Mouse (Mus musculus): Measurements from ENCODE around the gene Dnajc17. TPM values are rescaled to one million over a fixed set of nuclear protein-coding genes. Genes with fewer than 3 reads are reported as not detected.

Dnajc17 gene
- polyA plus RNA-seq, 1 experiment from 2014 or later: 24.7 TPM

DNA sequence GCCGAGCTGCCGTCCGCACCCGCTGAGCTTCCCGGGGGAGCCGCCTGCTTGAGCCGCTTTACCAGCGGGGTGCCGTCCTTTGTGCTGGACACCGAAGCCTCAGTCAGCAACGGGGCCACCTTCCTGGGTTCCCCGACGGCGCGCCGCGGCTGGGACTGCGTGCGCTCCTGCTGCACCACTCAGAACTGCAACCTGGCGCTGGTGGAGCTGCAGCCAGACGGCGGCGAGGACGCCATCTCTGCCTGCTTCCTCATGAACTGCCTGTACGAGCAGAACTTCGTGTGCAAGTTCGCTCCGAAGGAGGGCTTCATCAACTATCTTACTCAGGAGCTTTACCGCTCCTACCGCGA is 29.3 kb upstream of the Dnajc17 start:
- H3K27me3 ChIP-seq: peaks cover 71% of the 10 kb centered on the region
- H3K4me3 ChIP-seq: peak overlapping the region; percentile 41
- no peak overlapping the region for H3K27ac ChIP-seq (replicated peaks)
- H3K9me3 ChIP-seq: no peaks in the 10 kb centered on the region
- no peak for ATAC-seq (ENCODE audit: low FRiP score, low read depth)
- peaks cover 13% of the 10 kb centered on the region for H3K4me1 ChIP-seq
- under 1% methylated on average over 31 of the region's 31 CpGs for WGBS
- no peaks in the 10 kb centered on the region for H3K36me3 ChIP-seq
- H3K9ac ChIP-seq (replicated peaks): no peak overlapping the region
- peak overlapping the region; percentile 62 for H3K4me2 ChIP-seq (replicated peaks)

- under 1% methylated on average over 70 of the region's 73 CpGs for WGBS
- peak within 1 kb of the TSS; percentile 62 for H3K4me2 ChIP-seq (replicated peaks)
- H3K27me3 ChIP-seq: peaks cover 71% of the 10 kb centered on the region
- no peak within 1 kb of the TSS for H3K9ac ChIP-seq (replicated peaks)
- ATAC-seq (ENCODE audit: low FRiP score, low read depth): no peak
- no peaks in the 10 kb centered on the region for H3K36me3 ChIP-seq
- peaks cover 13% of the 10 kb centered on the region for H3K4me1 ChIP-seq
- no peak within 1 kb of the TSS for H3K27ac ChIP-seq (replicated peaks)
- no peaks in the 10 kb centered on the region for H3K9me3 ChIP-seq
- peak within 1 kb of the TSS; percentile 41 for H3K4me3 ChIP-seq
Observed at GRCm38 (mm10) chr2:119237210-119237870, 28.7 kb upstream of the Dnajc17 start, which contains the start of gene Spint1. TSS of gene Spint1 (plus strand) at chr2:119237362.

DNA sequence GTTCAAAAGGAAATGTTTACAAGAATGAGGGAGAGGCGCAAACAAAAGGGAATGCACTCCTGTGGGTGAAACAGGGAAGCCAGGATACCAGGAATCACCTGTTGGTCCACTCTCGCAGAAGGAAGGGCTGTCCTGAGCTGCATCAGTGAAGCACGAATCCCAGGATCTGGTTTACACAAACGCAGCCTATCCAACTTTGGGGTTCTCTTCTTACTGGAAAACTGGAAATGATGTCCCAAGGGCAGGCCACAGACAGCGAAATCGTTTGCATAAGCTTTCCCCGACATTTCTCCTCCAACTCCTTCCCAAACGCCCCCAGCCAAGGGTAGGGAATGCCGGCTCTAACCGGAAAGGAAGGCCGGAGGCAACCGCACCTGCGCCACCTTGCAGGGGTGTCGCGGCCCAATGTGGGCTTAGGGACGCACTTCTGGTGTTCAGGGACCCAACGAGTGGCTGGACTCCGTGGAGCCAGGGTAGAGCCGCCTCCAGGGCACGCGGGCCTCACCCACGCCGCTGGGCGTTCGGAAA is 28.2 kb upstream of the Dnajc17 start:
- 6% methylated on average over 25 of the region's 25 CpGs for WGBS
- no peak overlapping the region for H3K27ac ChIP-seq (replicated peaks)
- peak overlapping the region; percentile 62 for H3K4me2 ChIP-seq (replicated peaks)
- H3K9me3 ChIP-seq: no peaks in the 10 kb centered on the region
- ATAC-seq (ENCODE audit: low FRiP score, low read depth): no peak
- H3K4me1 ChIP-seq: peaks cover 13% of the 10 kb centered on the region
- peaks cover 71% of the 10 kb centered on the region for H3K27me3 ChIP-seq
- no peaks in the 10 kb centered on the region for H3K36me3 ChIP-seq
- peak overlapping the region; percentile 41 for H3K4me3 ChIP-seq
- H3K9ac ChIP-seq (replicated peaks): no peak overlapping the region

GRCm38 (mm10) chr2:119229775-119230704 is 21.4 kb upstream of the Dnajc17 start, which contains the start of gene Ppp1r14d:
TSS of gene Ppp1r14d (minus strand) at chr2:119229906.
- Histone ChIP-seq H3K4me3 (no peak within 1 kb of the TSS), H3K9me3 (no peaks in the 10 kb centered on the region), H3K9ac (replicated peaks) (no peak within 1 kb of the TSS), H3K27me3 (peaks cover 13% of the 10 kb centered on the region; the same call in 1 of the 2 replicates), H3K4me1 (no peaks in the 10 kb centered on the region), H3K27ac (replicated peaks) (no peak within 1 kb of the TSS), H3K36me3 (no peaks in the 10 kb centered on the region), H3K4me2 (replicated peaks) (no peak within 1 kb of the TSS)
- WGBS: 75% methylated on average over 6 of the region's 6 CpGs
- no peak for ATAC-seq (ENCODE audit: low FRiP score, low read depth)

DNA sequence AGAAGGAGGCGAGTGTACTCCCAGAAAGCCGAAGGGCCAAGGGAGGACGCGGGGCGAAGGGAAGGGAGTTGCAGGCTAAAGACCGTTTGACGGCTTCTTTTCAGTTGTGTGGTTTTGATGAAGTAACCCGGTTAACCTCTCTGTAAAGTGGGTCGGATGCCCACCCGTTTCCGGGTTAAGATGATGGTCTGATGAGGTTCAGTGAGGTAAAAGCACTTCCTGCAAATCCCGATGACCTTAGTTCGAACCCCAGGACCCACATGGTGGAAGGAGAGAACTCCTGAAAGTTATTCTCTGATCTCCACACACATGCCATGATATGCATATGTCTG is 547 bp upstream of the Dnajc17 start:
- Histone ChIP-seq H3K9ac (replicated peaks) (peak overlapping the region; percentile 79), H3K4me3 (peak overlapping the region; percentile 69), H3K4me1 (peaks cover 16% of the 10 kb centered on the region), H3K36me3 (peaks cover 30% of the 10 kb centered on the region), H3K9me3 (no peaks in the 10 kb centered on the region), H3K27ac (replicated peaks) (0 out of 2 replicates have a peak overlapping the region, but pooled peaks have one; percentile 39), H3K4me2 (replicated peaks) (peak overlapping the region; percentile 62), H3K27me3 (no peaks in the 10 kb centered on the region)
- 2% methylated on average over 13 of the region's 13 CpGs for WGBS
- ATAC-seq (ENCODE audit: low FRiP score, low read depth): no peak

DNA sequence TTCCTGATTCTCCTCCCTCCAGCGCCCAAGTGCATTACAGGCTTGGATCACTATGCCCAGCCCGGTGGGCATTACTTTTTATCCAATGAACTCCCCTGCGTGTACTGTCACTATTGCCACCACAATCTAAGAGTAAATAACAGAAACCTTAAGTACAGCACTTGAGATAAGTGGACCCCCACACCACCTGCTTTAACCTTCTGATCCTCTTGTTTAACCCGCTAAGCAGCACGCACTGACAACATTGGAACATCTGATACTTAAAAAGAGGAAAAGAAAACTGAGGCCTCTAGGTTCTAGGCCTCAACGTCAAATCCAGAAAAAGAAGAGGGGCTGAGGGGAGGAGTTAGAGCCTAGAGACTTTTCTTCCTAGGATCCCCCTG is 643 bp downstream of the Dnajc17 start:
- peak overlapping the region; percentile 86 for H3K27ac ChIP-seq (replicated peaks)
- WGBS: 32% methylated on average over 6 of the region's 6 CpGs

GRCm38 (mm10) chr2:119203871-119204460 is 4.6 kb downstream of the Dnajc17 start:
- ATAC-seq (ENCODE audit: low FRiP score, low read depth): no peak
- Histone ChIP-seq H3K4me2 (replicated peaks) (no peak overlapping the region), H3K4me1 (peaks cover 21% of the 10 kb centered on the region), H3K36me3 (no peaks in the 10 kb centered on the region), H3K27me3 (no peaks in the 10 kb centered on the region), H3K4me3 (no peak overlapping the region), H3K27ac (replicated peaks) (no peak overlapping the region), H3K9ac (replicated peaks) (no peak overlapping the region), H3K9me3 (no peaks in the 10 kb centered on the region)
- 76% methylated on average over 4 of the region's 4 CpGs for WGBS

More for the DNA sequence above, 643 bp downstream of the Dnajc17 start:
- Histone ChIP-seq H3K4me2 (replicated peaks) (peak overlapping the region; percentile 71), H3K9me3 (no peaks in the 10 kb centered on the region), H3K4me3 (peak overlapping the region; percentile 69), H3K9ac (replicated peaks) (peak overlapping the region; percentile 69), H3K36me3 (peaks cover 23% of the 10 kb centered on the region), H3K27me3 (no peaks in the 10 kb centered on the region), H3K4me1 (peaks cover 22% of the 10 kb centered on the region)
- 0 out of 2 replicates have a peak, but pooled peaks have one; percentile 0 for ATAC-seq (ENCODE audit: low FRiP score, low read depth)

GRCm38 (mm10) chr2:119202914-119203453 is 5.6 kb downstream of the Dnajc17 start:
- ATAC-seq (ENCODE audit: low FRiP score, low read depth): no peak
- Histone ChIP-seq H3K36me3 (no peaks in the 10 kb centered on the region), H3K9me3 (no peaks in the 10 kb centered on the region), H3K9ac (replicated peaks) (no peak overlapping the region), H3K4me2 (replicated peaks) (no peak overlapping the region), H3K27me3 (no peaks in the 10 kb centered on the region), H3K4me3 (no peak overlapping the region), H3K27ac (replicated peaks) (no peak overlapping the region), H3K4me1 (peaks cover 21% of the 10 kb centered on the region)
- 75% methylated on average over 5 of the region's 5 CpGs for WGBS

DNA sequence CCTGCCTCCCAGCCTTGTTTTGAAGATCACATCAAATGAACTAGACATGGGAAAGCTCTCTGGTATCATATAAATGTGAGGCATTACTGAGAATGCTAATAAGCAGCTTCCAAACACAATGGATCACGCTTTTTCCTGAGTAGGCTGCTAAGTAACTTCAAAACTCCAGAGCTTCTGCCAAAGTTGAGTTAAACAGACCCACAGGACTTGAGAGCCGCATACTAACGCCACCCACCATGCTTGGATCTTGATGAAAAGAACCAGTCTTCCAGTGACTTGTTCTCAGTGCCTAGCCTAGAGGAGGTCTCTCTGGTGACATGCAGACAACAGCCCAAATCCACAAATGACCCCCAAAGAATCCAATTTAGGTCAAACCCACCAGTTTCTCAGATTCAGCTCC is 9.7 kb downstream of the Dnajc17 start:
- Histone ChIP-seq H3K27me3 (no peaks in the 10 kb centered on the region), H3K27ac (replicated peaks) (no peak overlapping the region), H3K4me3 (no peak overlapping the region), H3K4me2 (replicated peaks) (no peak overlapping the region), H3K4me1 (peaks cover 15% of the 10 kb centered on the region), H3K9me3 (no peaks in the 10 kb centered on the region), H3K9ac (replicated peaks) (no peak overlapping the region), H3K36me3 (no peaks in the 10 kb centered on the region)
- WGBS: 40% methylated on average over 3 of the region's 3 CpGs
- no peak for ATAC-seq (ENCODE audit: low FRiP score, low read depth)

DNA sequence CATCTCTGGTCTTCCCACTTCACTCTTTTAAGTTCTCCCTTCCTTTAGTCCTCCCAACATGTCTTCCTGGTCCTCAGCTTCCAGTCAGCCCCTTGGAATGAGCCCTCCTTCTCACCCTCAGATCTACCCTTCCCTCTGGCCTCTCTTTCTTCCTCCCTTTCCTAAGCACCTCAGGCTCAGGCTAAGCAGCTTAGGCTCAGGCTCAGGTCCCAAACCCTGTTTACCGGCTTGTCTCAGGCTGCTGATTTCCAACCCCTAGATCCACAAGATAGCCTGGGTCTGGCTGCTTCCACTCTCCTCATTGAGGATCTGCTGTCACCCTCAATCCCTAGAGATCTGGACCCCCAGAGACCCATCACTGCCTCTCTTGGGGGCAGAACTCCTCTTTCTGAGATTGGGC is 10.5 kb downstream of the Dnajc17 start:
- Histone ChIP-seq H3K27me3 (no peaks in the 10 kb centered on the region), H3K4me3 (no peak overlapping the region), H3K4me2 (replicated peaks) (no peak overlapping the region), H3K27ac (replicated peaks) (no peak overlapping the region), H3K9ac (replicated peaks) (no peak overlapping the region), H3K36me3 (no peaks in the 10 kb centered on the region), H3K4me1 (peaks cover 10% of the 10 kb centered on the region), H3K9me3 (no peaks in the 10 kb centered on the region)
- no peak for ATAC-seq (ENCODE audit: low FRiP score, low read depth)
- 6% methylated on average over 1 of the region's 1 CpGs for WGBS

DNA sequence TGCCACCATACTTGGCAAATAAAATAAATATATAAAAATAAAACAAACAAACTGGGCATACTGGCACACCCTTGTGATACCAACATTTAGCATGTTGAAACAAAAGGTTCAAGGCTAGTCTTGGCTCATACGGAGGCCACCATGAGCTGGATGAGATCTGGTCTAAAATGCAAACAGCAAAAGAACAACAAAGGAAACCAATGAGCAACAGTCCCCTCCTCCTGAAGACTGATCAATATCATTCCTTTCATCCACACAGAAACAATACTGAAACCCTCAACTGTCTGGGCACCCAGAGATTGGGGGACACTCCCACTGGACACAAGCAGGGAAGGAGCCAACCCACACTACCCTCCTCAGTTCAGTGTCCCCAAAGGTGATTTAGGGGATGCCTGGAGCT is 11.1 kb downstream of the Dnajc17 start:
- Histone ChIP-seq H3K27ac (replicated peaks) (no peak overlapping the region), H3K4me2 (replicated peaks) (no peak overlapping the region), H3K9me3 (no peaks in the 10 kb centered on the region), H3K36me3 (no peaks in the 10 kb centered on the region), H3K4me1 (peaks cover 7% of the 10 kb centered on the region), H3K4me3 (no peak overlapping the region), H3K9ac (replicated peaks) (no peak overlapping the region), H3K27me3 (no peaks in the 10 kb centered on the region)
- WGBS: 80% methylated on average over 1 of the region's 1 CpGs
- ATAC-seq (ENCODE audit: low FRiP score, low read depth): no peak
